Mouse (Mus musculus): ENCODE measurements around the gene Ell. TPM values are rescaled to one million over a fixed set of nuclear protein-coding genes. Genes with fewer than 3 reads are reported as not detected.
A peak's percentile ranks its signal among the peaks of the same experiment; 100 is the strongest.
"Not testable (repeated sequence)": the region's sequence is repeated elsewhere in the genome, so short reads cannot be mapped to it uniquely, and the experiment has no call there.

Ell gene
- polyA plus RNA-seq, 1 experiment from 2014 or later, result 19.2 TPM

DNA sequence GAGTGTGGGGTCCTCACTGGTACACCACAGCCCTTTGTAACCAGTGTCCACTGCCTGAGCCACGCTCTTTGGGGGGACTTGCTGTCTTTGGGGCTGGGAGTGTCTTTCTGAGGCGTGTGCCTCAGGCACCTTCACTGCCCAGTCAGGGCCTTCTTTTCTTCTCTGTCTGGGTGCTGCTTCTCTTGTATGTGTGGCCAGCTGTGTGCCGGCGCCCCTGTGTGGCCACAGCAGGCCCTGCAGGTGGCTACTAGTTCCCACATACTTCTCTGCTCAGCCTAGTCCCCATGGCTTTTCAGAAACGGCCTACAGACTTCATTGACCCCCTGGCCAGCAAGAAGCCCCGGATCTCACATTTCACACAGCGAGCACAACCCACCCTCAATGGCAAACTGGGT lies 46.0 kb downstream of the Ell start:
- Histone ChIP-seq H3K27ac (ENCODE audit: low read length) (no peak overlapping the region), H3K27me3 (ENCODE audit: control insufficient read depth, insufficient read depth, low read depth, low read length) (no peaks in the 10 kb centered on the region), H3K4me1 (ENCODE audit: control insufficient read depth, insufficient read depth, low read length) (no peaks in the 10 kb centered on the region), H3K4me3 (ENCODE audit: low read depth, low read length) (no peak overlapping the region), H3K9ac (ENCODE audit: low read depth, low read length) (no peak overlapping the region), H3K36me3 (ENCODE audit: control insufficient read depth, insufficient read depth, low read length) (peaks cover 42% of the 10 kb centered on the region), H3K4me2 (ENCODE audit: low read length) (no peak overlapping the region), H3K9me3 (replicated peaks; ENCODE audit: control insufficient read depth, low read length, poor library complexity, severe bottlenecking) (no peaks in the 10 kb centered on the region)
- 43% methylated on average over 7 of the region's 7 CpGs for WGBS
- peak; percentile 62 for ATAC-seq

DNA sequence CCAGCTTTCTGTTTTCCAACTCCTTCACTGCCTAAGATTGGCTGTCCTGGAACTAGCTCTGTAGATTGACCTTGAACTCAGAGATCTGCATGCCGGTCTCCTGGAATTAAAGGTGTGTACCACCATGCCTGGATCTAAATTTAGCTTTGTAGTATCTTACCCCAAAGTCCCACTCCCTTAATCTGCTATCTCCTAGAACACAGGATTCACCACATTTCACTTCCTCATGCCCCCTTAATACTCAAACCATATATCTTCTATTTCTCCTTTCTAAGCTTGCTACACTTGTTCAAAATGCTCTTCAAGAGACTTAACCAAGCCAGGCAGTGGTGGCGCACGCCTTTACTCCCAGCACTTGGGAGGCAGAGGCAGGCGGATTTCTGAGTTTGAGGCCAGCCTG lies 48.7 kb downstream of the Ell start:
- H3K27me3 ChIP-seq (ENCODE audit: control insufficient read depth, insufficient read depth, low read depth, low read length); H3K27ac ChIP-seq (ENCODE audit: low read length); H3K9me3 ChIP-seq (replicated peaks; ENCODE audit: control insufficient read depth, low read length, poor library complexity, severe bottlenecking); ATAC-seq; H3K9ac ChIP-seq (ENCODE audit: low read depth, low read length); H3K4me2 ChIP-seq (ENCODE audit: low read length); H3K4me1 ChIP-seq (ENCODE audit: control insufficient read depth, insufficient read depth, low read length); H3K4me3 ChIP-seq (ENCODE audit: low read depth, low read length): not testable (repeated sequence)
- WGBS, result 96% methylated on average over 4 of the region's 4 CpGs
- H3K36me3 ChIP-seq (ENCODE audit: control insufficient read depth, insufficient read depth, low read length), result peaks cover 35% of the 10 kb centered on the region

- no peak overlapping the region for H3K27ac ChIP-seq (ENCODE audit: low read length)
- H3K4me1 ChIP-seq (ENCODE audit: control insufficient read depth, insufficient read depth, low read length), result peaks cover 13% of the 10 kb centered on the region
- peaks cover 20% of the 10 kb centered on the region; the same call in 1 of the 2 replicates for H3K36me3 ChIP-seq (ENCODE audit: control insufficient read depth, insufficient read depth, low read length)
- no peaks in the 10 kb centered on the region; the same call in 1 of the 2 replicates for H3K27me3 ChIP-seq (ENCODE audit: control insufficient read depth, insufficient read depth, low read depth, low read length)
- H3K9ac ChIP-seq (ENCODE audit: low read depth, low read length), result no peak overlapping the region
- WGBS, result 87% methylated on average over 12 of the region's 12 CpGs
- no peaks in the 10 kb centered on the region for H3K9me3 ChIP-seq (replicated peaks; ENCODE audit: control insufficient read depth, low read length, poor library complexity, severe bottlenecking)
- ATAC-seq, result no peak
- H3K4me3 ChIP-seq (ENCODE audit: low read depth, low read length), result no peak overlapping the region
- no peak overlapping the region for H3K4me2 ChIP-seq (ENCODE audit: low read length)
These were observed 52.3 kb downstream of the Ell start for GRCm38 (mm10) chr8:70591569-70591968.

GRCm38 (mm10) chr8:70593173-70593572 lies 53.9 kb downstream of the Ell start:
- peak overlapping the region; percentile 7; the same call in 1 of the 2 replicates for H3K9ac ChIP-seq (ENCODE audit: low read depth, low read length)
- peaks cover 20% of the 10 kb centered on the region; the same call in 1 of the 2 replicates for H3K36me3 ChIP-seq (ENCODE audit: control insufficient read depth, insufficient read depth, low read length)
- peak overlapping the region; percentile 71; the same call in 1 of the 2 replicates for H3K4me2 ChIP-seq (ENCODE audit: low read length)
- H3K4me1 ChIP-seq (ENCODE audit: control insufficient read depth, insufficient read depth, low read length), result peaks cover 21% of the 10 kb centered on the region
- no peaks in the 10 kb centered on the region for H3K9me3 ChIP-seq (replicated peaks; ENCODE audit: control insufficient read depth, low read length, poor library complexity, severe bottlenecking)
- 55% methylated on average over 8 of the region's 8 CpGs for WGBS
- no peaks in the 10 kb centered on the region; the same call in 1 of the 2 replicates for H3K27me3 ChIP-seq (ENCODE audit: control insufficient read depth, insufficient read depth, low read depth, low read length)
- H3K4me3 ChIP-seq (ENCODE audit: low read depth, low read length), result no peak overlapping the region
- ATAC-seq, result no peak
- 0 out of 2 replicates have a peak overlapping the region, but pooled peaks have one; percentile 46 for H3K27ac ChIP-seq (ENCODE audit: low read length)

DNA sequence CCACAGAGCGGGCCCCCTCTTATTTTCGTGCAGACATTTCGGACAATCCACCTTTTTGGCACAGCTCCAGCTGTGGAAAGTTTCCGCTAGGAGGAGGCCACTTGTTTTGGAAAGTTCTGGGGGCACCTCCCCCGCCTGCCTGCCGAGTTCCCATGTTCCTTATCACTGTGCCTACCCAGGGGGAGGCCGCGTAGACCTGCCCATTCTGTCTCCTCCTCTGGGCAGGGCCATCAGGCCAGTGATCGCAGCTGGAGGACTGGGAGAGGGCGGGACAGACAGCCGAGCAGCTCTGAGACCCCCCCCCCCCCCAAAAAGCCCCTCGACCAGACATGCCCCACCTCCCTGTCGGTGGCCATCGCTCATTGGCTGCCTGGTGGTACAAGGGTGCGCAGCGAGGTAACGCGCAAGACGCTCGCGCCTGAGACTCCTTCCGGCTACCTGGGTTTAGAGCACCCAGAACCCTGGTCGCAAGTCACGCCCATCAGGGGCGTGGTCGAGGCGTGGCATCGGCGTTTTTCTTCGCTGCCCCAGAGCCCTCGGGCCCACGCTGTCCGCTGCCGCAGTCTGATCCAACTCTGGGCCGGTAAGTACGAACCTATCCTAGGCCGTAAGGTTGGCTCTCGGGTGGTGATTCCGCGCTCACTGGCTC lies 54.8 kb downstream of the Ell start, which contains the start of gene Isyna1:
Gene Isyna1, plus strand, starts transcription at position 413 of the 649 bp plus-strand sequence.
- ATAC-seq, result peak; percentile 84
- peak within 1 kb of the TSS; percentile 56 for H3K4me3 ChIP-seq (ENCODE audit: low read depth, low read length)
- H3K9me3 ChIP-seq (replicated peaks; ENCODE audit: control insufficient read depth, low read length, poor library complexity, severe bottlenecking), result no peaks in the 10 kb centered on the region
- H3K4me2 ChIP-seq (ENCODE audit: low read length), result peak within 1 kb of the TSS; percentile 71
- H3K27ac ChIP-seq (ENCODE audit: low read length), result peak within 1 kb of the TSS; percentile 67
- no peaks in the 10 kb centered on the region; the same call in 1 of the 2 replicates for H3K27me3 ChIP-seq (ENCODE audit: control insufficient read depth, insufficient read depth, low read depth, low read length)
- peaks cover 17% of the 10 kb centered on the region; the same call in 1 of the 2 replicates for H3K36me3 ChIP-seq (ENCODE audit: control insufficient read depth, insufficient read depth, low read length)
- peak within 1 kb of the TSS; percentile 70 for H3K9ac ChIP-seq (ENCODE audit: low read depth, low read length)
- peaks cover 28% of the 10 kb centered on the region for H3K4me1 ChIP-seq (ENCODE audit: control insufficient read depth, insufficient read depth, low read length)
- WGBS, result under 1% methylated on average over 38 of the region's 40 CpGs

GRCm38 (mm10) chr8:70594621-70595564 lies 55.6 kb downstream of the Ell start:
- Histone ChIP-seq H3K4me2 (ENCODE audit: low read length) (peak overlapping the region; percentile 71), H3K4me1 (ENCODE audit: control insufficient read depth, insufficient read depth, low read length) (peaks cover 28% of the 10 kb centered on the region), H3K9ac (ENCODE audit: low read depth, low read length) (peak overlapping the region; percentile 70), H3K9me3 (replicated peaks; ENCODE audit: control insufficient read depth, low read length, poor library complexity, severe bottlenecking) (no peaks in the 10 kb centered on the region), H3K27me3 (ENCODE audit: control insufficient read depth, insufficient read depth, low read depth, low read length) (no peaks in the 10 kb centered on the region; the same call in 1 of the 2 replicates), H3K4me3 (ENCODE audit: low read depth, low read length) (peak overlapping the region; percentile 56), H3K36me3 (ENCODE audit: control insufficient read depth, insufficient read depth, low read length) (peaks cover 15% of the 10 kb centered on the region; the same call in 1 of the 2 replicates), H3K27ac (ENCODE audit: low read length) (peak overlapping the region; percentile 67)
- ATAC-seq, result peak; percentile 41
- 10% methylated on average over 81 of the region's 82 CpGs for WGBS

DNA sequence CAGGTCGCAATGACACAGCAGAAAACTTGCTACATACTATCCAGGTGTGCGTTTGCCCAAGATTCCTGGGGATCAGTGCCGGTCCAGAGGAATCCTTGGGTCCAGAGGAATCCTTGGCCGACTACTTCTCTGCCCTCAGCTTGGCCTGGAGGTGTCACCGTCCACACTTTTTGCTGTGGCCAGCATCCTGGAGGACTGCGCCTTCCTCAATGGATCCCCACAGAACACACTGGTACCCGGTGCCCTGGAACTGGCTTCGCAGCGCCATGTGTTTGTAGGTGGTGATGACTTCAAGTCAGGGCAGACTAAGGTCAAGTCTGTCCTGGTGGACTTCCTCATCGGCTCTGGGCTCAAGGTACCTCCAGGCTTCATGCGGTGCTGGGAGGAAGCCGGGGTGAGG lies 56.6 kb downstream of the Ell start:
- peak overlapping the region; percentile 71 for H3K4me2 ChIP-seq (ENCODE audit: low read length)
- 92% methylated on average over 12 of the region's 12 CpGs for WGBS
- H3K4me1 ChIP-seq (ENCODE audit: control insufficient read depth, insufficient read depth, low read length), result peaks cover 35% of the 10 kb centered on the region
- no peaks in the 10 kb centered on the region for H3K9me3 ChIP-seq (replicated peaks; ENCODE audit: control insufficient read depth, low read length, poor library complexity, severe bottlenecking)
- no peak overlapping the region for H3K27ac ChIP-seq (ENCODE audit: low read length)
- 0 out of 2 replicates have a peak overlapping the region, but pooled peaks have one; percentile 56 for H3K4me3 ChIP-seq (ENCODE audit: low read depth, low read length)
- ATAC-seq, result no peak
- peaks cover 12% of the 10 kb centered on the region; the same call in 1 of the 2 replicates for H3K36me3 ChIP-seq (ENCODE audit: control insufficient read depth, insufficient read depth, low read length)
- no peak overlapping the region for H3K9ac ChIP-seq (ENCODE audit: low read depth, low read length)
- H3K27me3 ChIP-seq (ENCODE audit: control insufficient read depth, insufficient read depth, low read depth, low read length), result no peaks in the 10 kb centered on the region; the same call in 1 of the 2 replicates

DNA sequence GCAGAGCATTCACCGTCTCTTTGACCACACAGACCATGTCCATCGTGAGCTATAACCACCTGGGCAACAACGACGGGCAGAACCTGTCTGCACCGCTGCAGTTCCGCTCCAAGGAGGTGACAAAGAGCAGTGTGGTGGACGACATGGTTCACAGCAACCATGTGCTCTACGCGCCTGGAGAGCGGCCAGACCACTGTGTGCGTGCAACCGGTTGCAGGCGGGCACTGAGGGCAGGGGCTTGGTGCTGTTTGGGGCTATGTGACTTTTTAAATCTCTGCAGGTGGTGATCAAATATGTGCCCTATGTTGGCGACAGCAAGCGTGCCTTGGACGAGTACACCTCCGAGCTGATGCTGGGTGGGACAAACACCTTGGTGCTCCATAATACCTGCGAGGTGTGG lies 57.0 kb downstream of the Ell start:
- Histone ChIP-seq H3K36me3 (ENCODE audit: control insufficient read depth, insufficient read depth, low read length) (peaks cover 12% of the 10 kb centered on the region; the same call in 1 of the 2 replicates), H3K9me3 (replicated peaks; ENCODE audit: control insufficient read depth, low read length, poor library complexity, severe bottlenecking) (no peaks in the 10 kb centered on the region), H3K4me2 (ENCODE audit: low read length) (no peak overlapping the region), H3K4me1 (ENCODE audit: control insufficient read depth, insufficient read depth, low read length) (peaks cover 39% of the 10 kb centered on the region), H3K4me3 (ENCODE audit: low read depth, low read length) (no peak overlapping the region), H3K27ac (ENCODE audit: low read length) (no peak overlapping the region), H3K27me3 (ENCODE audit: control insufficient read depth, insufficient read depth, low read depth, low read length) (no peaks in the 10 kb centered on the region; the same call in 1 of the 2 replicates), H3K9ac (ENCODE audit: low read depth, low read length) (no peak overlapping the region)
- WGBS, result 95% methylated on average over 18 of the region's 18 CpGs
- no peak for ATAC-seq

Data from midbrain, embryonic 16.5 days (tissue).